Mouse (Mus musculus) frontal cortex, postnatal 25 days (tissue): ENCODE results near the gene Mup8.
"Not testable (repeated sequence)": the region's sequence is repeated elsewhere in the genome, so short reads cannot be mapped to it uniquely, and the experiment has no call there.

ENCODE experiments used
- DNase-seq, 2 experiments: peaks; one replicate each; pipeline ENCODE4 v3.0.0; 2022; ENCODE audit warnings: low spot score in 2 of 2

Mup8 gene

GRCm38 (mm10) chr4:60222499-60222898 is at the start of gene Mup8:
TSS of gene Mup8 (minus strand) at chr4:60222599.
- DNase-seq, result not testable (repeated sequence)

- DNase-seq, result not testable (repeated sequence)
Observed at GRCm38 (mm10) chr4:60265977-60266770, 43.8 kb upstream of the Mup8 start.

GRCm38 (mm10) chr4:60262706-60263105 is 40.3 kb upstream of the Mup8 start:
- not testable (repeated sequence) for DNase-seq
